Mouse (Mus musculus): Measurements from ENCODE around the gene Gm12830.

GRCm38 (mm10) chr4:114902641-114903421 is 81.3 kb downstream of the Gm12830 start:
- TF ChIP-seq CTCF (IDR thresholded peaks at IDR 0.05; ENCODE audit: low read depth, low read length) (no peak), EP300 (IDR thresholded peaks at IDR 0.05; ENCODE audit: insufficient read depth, low read depth, low read length) (no peak)

All from ES-Bruce4 (cell line).